Mouse (Mus musculus) midbrain, embryonic 13.5 days (tissue): ENCODE results near the gene Ugt1a6a. TPM values are rescaled to one million over a fixed set of nuclear protein-coding genes. Genes with fewer than 3 reads are reported as not detected.
A peak's percentile ranks its signal among the peaks of the same experiment; 100 is the strongest.
"Not testable (repeated sequence)": the region's sequence is repeated elsewhere in the genome, so short reads cannot be mapped to it uniquely, and the experiment has no call there.

ENCODE experiments used
- ATAC-seq: fragments of 200-750 bp; cut with Nextera tagmentation; 2 replicates; pipeline ENCODE4 v1.8.0; 2017; ENCODE audit warnings: mild to moderate bottlenecking, moderate TSS enrichment, moderate library complexity
- H3K27ac ChIP-seq: fragments of 300-500 bp; sonication (generic); 2 replicates; pipeline ENCODE4 v1.5.1; 2015; ENCODE audit warnings: inconsistent platforms, mild to moderate bottlenecking, moderate library complexity
- H3K27me3 ChIP-seq: fragments of 300-500 bp; sonication (generic); 2 replicates; pipeline ENCODE4 v1.6.1; 2015; ENCODE audit warnings: mild to moderate bottlenecking, inconsistent platforms
- H3K36me3 ChIP-seq: fragments of 300-500 bp; sonication (generic); 2 replicates; pipeline ENCODE4 v1.6.1; 2015; ENCODE audit warnings: mild to moderate bottlenecking, inconsistent platforms
- H3K4me1 ChIP-seq: fragments of 300-500 bp; sonication (generic); replicated peaks from 2 replicates; pipeline ENCODE4 v1.6.1; 2015; ENCODE audit warnings: inconsistent platforms
- H3K4me2 ChIP-seq: fragments of 300-500 bp; sonication (generic); replicated peaks from 2 replicates; pipeline ENCODE4 v1.6.1; 2015; ENCODE audit warnings: moderate library complexity, mild to moderate bottlenecking, inconsistent platforms
- H3K4me3 ChIP-seq: fragments of 300-500 bp; sonication (generic); replicated peaks from 2 replicates; pipeline ENCODE4 v1.5.1; 2015; ENCODE audit warnings: mild to moderate bottlenecking, inconsistent platforms
- H3K9ac ChIP-seq: fragments of 300-500 bp; sonication (generic); replicated peaks from 2 replicates; pipeline ENCODE4 v1.6.1; 2015; ENCODE audit warnings: mild to moderate bottlenecking, inconsistent platforms
- H3K9me3 ChIP-seq: fragments of 300-500 bp; sonication (generic); 2 replicates; pipeline ENCODE4 v1.6.1; 2016; ENCODE audit warnings: mild to moderate bottlenecking, inconsistent platforms
- WGBS: fragments of 180-500 bp; shearing (Covaris S2); methylation state at CpG from one replicate; pipeline ENCODE4 v1.1.7; 2015; 5-methylcytosine and 5-hydroxymethylcytosine counted together
- polyA plus RNA-seq: library from polyadenylated mRNA; unstranded; fragments of >200 nt; fragmentation: Nextera tagmentation; extraction: Ambion mirVana; gene quantifications from 2 replicates; pipeline ENCODE4 v1.2.1, GENCODE M21; 2015

The Ugt1a6a gene
- polyA plus RNA-seq, 1 experiment from 2014 or later: 0.90 TPM

GRCm38 (mm10) chr1:88225301-88225700 lies 90.7 kb downstream of the Ugt1a6a start:
- WGBS: 39% methylated on average over 2 of the region's 2 CpGs
- H3K4me2 ChIP-seq, H3K4me3 ChIP-seq, H3K27me3 ChIP-seq, H3K36me3 ChIP-seq, H3K27ac ChIP-seq, H3K9ac ChIP-seq, H3K4me1 ChIP-seq, ATAC-seq: not testable (repeated sequence)
- H3K9me3 ChIP-seq: peaks cover 55% of the 10 kb centered on the region

GRCm38 (mm10) chr1:88225741-88226140 lies 91.1 kb downstream of the Ugt1a6a start:
- no peak for ATAC-seq
- no peak overlapping the region for H3K4me3 ChIP-seq
- H3K4me2 ChIP-seq: no peak overlapping the region
- H3K4me1 ChIP-seq: no peaks in the 10 kb centered on the region
- H3K9me3 ChIP-seq: peaks cover 59% of the 10 kb centered on the region
- no peaks in the 10 kb centered on the region for H3K27me3 ChIP-seq
- H3K9ac ChIP-seq: no peak overlapping the region
- H3K27ac ChIP-seq: no peak overlapping the region
- no peaks in the 10 kb centered on the region for H3K36me3 ChIP-seq

- no peak for ATAC-seq
- Histone ChIP-seq H3K9ac (no peak within 1 kb of the TSS), H3K4me2 (no peak within 1 kb of the TSS), H3K27me3 (no peaks in the 10 kb centered on the region), H3K27ac (no peak within 1 kb of the TSS), H3K9me3 (peaks cover 70% of the 10 kb centered on the region), H3K36me3 (no peaks in the 10 kb centered on the region), H3K4me1 (no peaks in the 10 kb centered on the region), H3K4me3 (no peak within 1 kb of the TSS)
- WGBS: 51% methylated on average over 5 of the region's 5 CpGs
Observed at GRCm38 (mm10) chr1:88226670-88227379, 92.2 kb downstream of the Ugt1a6a start, which contains the start of gene Mroh2a. TSS of gene Mroh2a (plus strand) at chr1:88226986.

GRCm38 (mm10) chr1:88227482-88227881 lies 92.9 kb downstream of the Ugt1a6a start:
- Histone ChIP-seq H3K4me2 (no peak overlapping the region), H3K4me3 (no peak overlapping the region), H3K9me3 (peaks cover 73% of the 10 kb centered on the region), H3K9ac (no peak overlapping the region), H3K27ac (no peak overlapping the region), H3K27me3 (no peaks in the 10 kb centered on the region), H3K4me1 (no peaks in the 10 kb centered on the region), H3K36me3 (no peaks in the 10 kb centered on the region)
- no peak for ATAC-seq
- 53% methylated on average over 2 of the region's 2 CpGs for WGBS

- H3K36me3 ChIP-seq: no peaks in the 10 kb centered on the region
- 0 out of 2 replicates have a peak, but pooled peaks have one; percentile 10 for ATAC-seq
- H3K9me3 ChIP-seq: peaks cover 79% of the 10 kb centered on the region
- no peaks in the 10 kb centered on the region for H3K27me3 ChIP-seq
- 71% methylated on average over 7 of the region's 7 CpGs for WGBS
- H3K27ac ChIP-seq: no peak overlapping the region
- H3K4me1 ChIP-seq: no peaks in the 10 kb centered on the region
- H3K4me2 ChIP-seq: no peak overlapping the region
- H3K4me3 ChIP-seq: no peak overlapping the region
- H3K9ac ChIP-seq: no peak overlapping the region
Observed at GRCm38 (mm10) chr1:88228121-88228520, 93.5 kb downstream of the Ugt1a6a start.

GRCm38 (mm10) chr1:88229566-88229965 lies 95.0 kb downstream of the Ugt1a6a start:
- Histone ChIP-seq H3K4me1 (no peaks in the 10 kb centered on the region), H3K4me3 (no peak overlapping the region), H3K4me2 (no peak overlapping the region), H3K27ac (no peak overlapping the region), H3K36me3 (no peaks in the 10 kb centered on the region), H3K27me3 (no peaks in the 10 kb centered on the region), H3K9ac (no peak overlapping the region), H3K9me3 (peaks cover 93% of the 10 kb centered on the region)
- WGBS: 82% methylated on average over 3 of the region's 3 CpGs
- ATAC-seq: no peak

- no peak for ATAC-seq
- H3K27me3 ChIP-seq: no peaks in the 10 kb centered on the region
- no peak overlapping the region for H3K9ac ChIP-seq
- 85% methylated on average over 5 of the region's 5 CpGs for WGBS
- H3K27ac ChIP-seq: no peak overlapping the region
- H3K4me2 ChIP-seq: no peak overlapping the region
- peaks cover 98% of the 10 kb centered on the region for H3K9me3 ChIP-seq
- H3K4me3 ChIP-seq: no peak overlapping the region
- no peaks in the 10 kb centered on the region for H3K4me1 ChIP-seq
- H3K36me3 ChIP-seq: no peaks in the 10 kb centered on the region
Observed at GRCm38 (mm10) chr1:88229986-88230385, 95.4 kb downstream of the Ugt1a6a start.

- peaks cover 100% of the 10 kb centered on the region for H3K9me3 ChIP-seq
- H3K4me2 ChIP-seq: no peak overlapping the region
- 0 out of 2 replicates have a peak, but pooled peaks have one; percentile 1 for ATAC-seq
- H3K27me3 ChIP-seq: no peaks in the 10 kb centered on the region
- no peak overlapping the region for H3K4me3 ChIP-seq
- H3K4me1 ChIP-seq: no peaks in the 10 kb centered on the region
- H3K27ac ChIP-seq: no peak overlapping the region
- no peaks in the 10 kb centered on the region for H3K36me3 ChIP-seq
- 73% methylated on average over 7 of the region's 7 CpGs for WGBS
- H3K9ac ChIP-seq: no peak overlapping the region
Observed at GRCm38 (mm10) chr1:88230421-88230820, 95.8 kb downstream of the Ugt1a6a start.

GRCm38 (mm10) chr1:88230981-88231802 lies 96.6 kb downstream of the Ugt1a6a start:
- WGBS: 76% methylated on average over 6 of the region's 6 CpGs
- H3K36me3 ChIP-seq: no peaks in the 10 kb centered on the region
- no peak overlapping the region for H3K4me2 ChIP-seq
- H3K4me1 ChIP-seq: no peaks in the 10 kb centered on the region
- ATAC-seq: no peak
- H3K27ac ChIP-seq: no peak overlapping the region
- peaks cover 100% of the 10 kb centered on the region for H3K9me3 ChIP-seq
- no peak overlapping the region for H3K4me3 ChIP-seq
- no peaks in the 10 kb centered on the region for H3K27me3 ChIP-seq
- no peak overlapping the region for H3K9ac ChIP-seq

- H3K27me3 ChIP-seq: no peaks in the 10 kb centered on the region
- no peak overlapping the region for H3K9ac ChIP-seq
- H3K27ac ChIP-seq: no peak overlapping the region
- H3K9me3 ChIP-seq: peaks cover 97% of the 10 kb centered on the region
- no peaks in the 10 kb centered on the region for H3K4me1 ChIP-seq
- no peak overlapping the region for H3K4me2 ChIP-seq
- H3K4me3 ChIP-seq: no peak overlapping the region
- no peaks in the 10 kb centered on the region for H3K36me3 ChIP-seq
- WGBS: 69% methylated on average over 7 of the region's 7 CpGs
- ATAC-seq: no peak
Observed at GRCm38 (mm10) chr1:88231803-88232499, 97.3 kb downstream of the Ugt1a6a start.

GRCm38 (mm10) chr1:88232664-88233380 lies 98.2 kb downstream of the Ugt1a6a start:
- WGBS: 60% methylated on average over 3 of the region's 3 CpGs
- no peak overlapping the region for H3K9ac ChIP-seq
- H3K36me3 ChIP-seq: no peaks in the 10 kb centered on the region
- H3K27ac ChIP-seq: no peak overlapping the region
- no peak overlapping the region for H3K4me3 ChIP-seq
- H3K27me3 ChIP-seq: no peaks in the 10 kb centered on the region
- no peak overlapping the region for H3K4me2 ChIP-seq
- no peaks in the 10 kb centered on the region for H3K4me1 ChIP-seq
- peaks cover 97% of the 10 kb centered on the region for H3K9me3 ChIP-seq
- ATAC-seq: no peak
